Mouse (Mus musculus) C2C12 (cell line): ENCODE results near the gene Ints6. TPM values are rescaled to one million over a fixed set of nuclear protein-coding genes. Genes with fewer than 3 reads are reported as not detected.

Experiments
- H3K27me3 ChIP-seq: one replicate; pipeline ENCODE4 v1.6.1; 2011; ENCODE audit not compliant: control insufficient read depth, insufficient read depth, insufficient read length
- H3K36me3 ChIP-seq: one replicate; pipeline ENCODE4 v1.6.1; 2011; ENCODE audit not compliant: control insufficient read depth, insufficient read depth
- H3K4me3 ChIP-seq: one replicate; pipeline ENCODE4 v1.5.1; 2011; ENCODE audit warnings: mild to moderate bottlenecking, control low read depth; ENCODE audit not compliant: poor library complexity, insufficient read depth, severe bottlenecking
- H3K79me2 ChIP-seq: one replicate; pipeline ENCODE4 v1.6.1; 2011; ENCODE audit not compliant: control insufficient read depth, insufficient read depth
- H3K79me3 ChIP-seq: one replicate; pipeline ENCODE4 v1.6.1; 2011; ENCODE audit warnings: low read depth, control low read depth
- H3ac ChIP-seq: one replicate; pipeline ENCODE3; 2011; ENCODE audit warnings: low read depth; ENCODE audit not compliant: control insufficient read depth, insufficient read length
- CEBPB ChIP-seq: IDR thresholded peaks from one replicate; pipeline ENCODE4 v1.6.1; 2011; ENCODE audit warnings: low read depth, mild to moderate bottlenecking, control low read depth, moderate library complexity
- CTCF ChIP-seq: IDR thresholded peaks from one replicate; pipeline ENCODE4 v1.5.1; 2011; ENCODE audit not compliant: control insufficient read depth, insufficient read depth, insufficient read length
- FOSL1 ChIP-seq: IDR thresholded peaks from one replicate; pipeline ENCODE4 v1.8.0; 2011; ENCODE audit warnings: mild to moderate bottlenecking, low read length; ENCODE audit not compliant: poor library complexity, insufficient read depth, severe bottlenecking
- MAX ChIP-seq: IDR thresholded peaks from one replicate; pipeline ENCODE4 v1.6.1; 2011; ENCODE audit warnings: mild to moderate bottlenecking, control low read depth
- MYOD1 ChIP-seq: IDR thresholded peaks from one replicate; pipeline ENCODE4 v1.6.1; 2011; ENCODE audit warnings: low read depth; ENCODE audit not compliant: control insufficient read depth, insufficient read length
- MYOG ChIP-seq: IDR thresholded peaks from one replicate; pipeline ENCODE4 v1.6.1; 2011; ENCODE audit not compliant: control insufficient read depth, insufficient read length; ENCODE audit errors: extremely low read depth
- USF1 ChIP-seq: IDR thresholded peaks from one replicate; pipeline ENCODE4 v1.6.1; 2011; ENCODE audit warnings: low read depth, mild to moderate bottlenecking, control low read depth, moderate library complexity
- polyA plus RNA-seq: library from polyadenylated mRNA; unstranded; fragments of >200 nt; fragmentation: generic; extraction: Trizol; gene quantifications from one replicate; pipeline ENCODE4 v1.2.1, GENCODE M21; 2012; ENCODE audit warnings: missing spikeins

Gene Ints6
- polyA plus RNA-seq, 1 experiment, result 6.7 TPM

- TF ChIP-seq USF1 (no peak), MYOD1 (no peak), MAX (no peak), CEBPB (no peak), MYOG (no peak)
- Histone ChIP-seq H3K4me3 (no peak overlapping the region), H3ac (no peak overlapping the region), H3K36me3 (no peaks in the 10 kb centered on the region), H3K79me2 (no peaks in the 10 kb centered on the region), H3K27me3 (no peaks in the 10 kb centered on the region), H3K79me3 (no peaks in the 10 kb centered on the region)
Measured at GRCm38 (mm10) chr14:62775034-62775433, 14.1 kb upstream of the Ints6 start.

GRCm38 (mm10) chr14:62774246-62774645 lies 13.3 kb upstream of the Ints6 start:
- Histone ChIP-seq H3K79me2 (no peaks in the 10 kb centered on the region), H3K79me3 (no peaks in the 10 kb centered on the region)
- no peak for TF ChIP-seq MYOD1
- no peak for TF ChIP-seq USF1
- TF ChIP-seq MYOG, result no peak
- TF ChIP-seq MAX, result no peak
- TF ChIP-seq FOSL1, result no peak
- no peak for TF ChIP-seq CTCF
- TF ChIP-seq CEBPB, result no peak

GRCm38 (mm10) chr14:62773766-62774165 lies 12.8 kb upstream of the Ints6 start:
- Histone ChIP-seq H3K79me2 (no peaks in the 10 kb centered on the region), H3K27me3 (no peaks in the 10 kb centered on the region), H3K79me3 (no peaks in the 10 kb centered on the region), H3ac (no peak overlapping the region), H3K4me3 (no peak overlapping the region), H3K36me3 (no peaks in the 10 kb centered on the region)
- no peak for TF ChIP-seq MYOD1
- TF ChIP-seq MAX, result no peak
- TF ChIP-seq CEBPB, result no peak
- TF ChIP-seq CTCF, result no peak
- TF ChIP-seq FOSL1, result no peak
- TF ChIP-seq MYOG, result no peak
- no peak for TF ChIP-seq USF1

More at GRCm38 (mm10) chr14:62774246-62774645, 13.3 kb upstream of the Ints6 start:
- no peaks in the 10 kb centered on the region for H3K36me3 ChIP-seq
- no peaks in the 10 kb centered on the region for H3K27me3 ChIP-seq
- no peak overlapping the region for H3K4me3 ChIP-seq
- no peak overlapping the region for H3ac ChIP-seq

GRCm38 (mm10) chr14:62765398-62765797 lies 4.4 kb upstream of the Ints6 start:
- H3K79me2 ChIP-seq, result peaks cover 14% of the 10 kb centered on the region
- no peak overlapping the region for H3ac ChIP-seq
- no peak overlapping the region for H3K4me3 ChIP-seq
- H3K79me3 ChIP-seq, result peaks cover under 1% of the 10 kb centered on the region
- no peaks in the 10 kb centered on the region for H3K36me3 ChIP-seq
- no peaks in the 10 kb centered on the region for H3K27me3 ChIP-seq
- TF ChIP-seq USF1 (no peak), MAX (no peak), MYOD1 (no peak), CTCF (no peak), MYOG (no peak), FOSL1 (no peak), CEBPB (no peak)

- TF ChIP-seq MYOD1, result no peak
- TF ChIP-seq FOSL1, result no peak
- no peak for TF ChIP-seq MAX
- TF ChIP-seq USF1, result no peak
- no peak for TF ChIP-seq CTCF
- TF ChIP-seq MYOG, result no peak
- TF ChIP-seq CEBPB, result no peak
- no peaks in the 10 kb centered on the region for H3K36me3 ChIP-seq
Measured at GRCm38 (mm10) chr14:62764371-62764770, 3.4 kb upstream of the Ints6 start.

GRCm38 (mm10) chr14:62761943-62762342 lies 974 bp upstream of the Ints6 start:
- Histone ChIP-seq H3K27me3 (no peaks in the 10 kb centered on the region), H3K79me3 (peaks cover 2% of the 10 kb centered on the region), H3ac (peak overlapping the region; percentile 62), H3K36me3 (peaks cover 21% of the 10 kb centered on the region), H3K4me3 (peak overlapping the region; percentile 49), H3K79me2 (peaks cover 32% of the 10 kb centered on the region)
- TF ChIP-seq MAX (no peak), FOSL1 (no peak), CTCF (no peak), USF1 (no peak), CEBPB (no peak), MYOD1 (no peak), MYOG (no peak)

More at GRCm38 (mm10) chr14:62764371-62764770, 3.4 kb upstream of the Ints6 start:
- Histone ChIP-seq H3K79me2 (peaks cover 24% of the 10 kb centered on the region), H3ac (no peak overlapping the region), H3K79me3 (peaks cover 2% of the 10 kb centered on the region), H3K4me3 (no peak overlapping the region), H3K27me3 (no peaks in the 10 kb centered on the region)
